Mouse (Mus musculus): ENCODE measurements around the gene Cyp8b1. TPM values are rescaled to one million over a fixed set of nuclear protein-coding genes. Genes with fewer than 3 reads are reported as not detected.

Cyp8b1 gene
- polyA plus RNA-seq, 1 experiment: not detected

- H3K79me2 ChIP-seq (ENCODE audit: control insufficient read depth, insufficient read depth): no peaks in the 10 kb centered on the region
- no peaks in the 10 kb centered on the region for H3K36me3 ChIP-seq (ENCODE audit: control insufficient read depth, insufficient read depth)
- peaks cover 26% of the 10 kb centered on the region for H3K27me3 ChIP-seq (ENCODE audit: control insufficient read depth, insufficient read depth, insufficient read length)
- no peak overlapping the region for H3K4me2 ChIP-seq (ENCODE audit: low read depth)
- no peak overlapping the region for H3K4me3 ChIP-seq
- no peak overlapping the region for H3ac ChIP-seq (ENCODE audit: control insufficient read depth, insufficient read length)
- TF ChIP-seq CEBPB (IDR thresholded peaks at IDR 0.05; ENCODE audit: insufficient read depth, poor library complexity, severe bottlenecking) (no peak), TCF3 (IDR thresholded peaks at IDR 0.05; ENCODE audit: insufficient read length, low read depth) (no peak), REST (IDR thresholded peaks at IDR 0.05; ENCODE audit: insufficient read depth, insufficient read length) (no peak), USF1 (IDR thresholded peaks at IDR 0.05; ENCODE audit: low read depth) (no peak), E2F4 (IDR thresholded peaks at IDR 0.05; ENCODE audit: insufficient read depth) (no peak), TCF12 (IDR thresholded peaks at IDR 0.05; ENCODE audit: insufficient read depth, poor library complexity, severe bottlenecking) (no peak), MAX (IDR thresholded peaks at IDR 0.05; ENCODE audit: low read depth) (no peak), POLR2A (IDR thresholded peaks at IDR 0.05; ENCODE audit: insufficient read length, low read depth) (no peak), POLR2AphosphoS2 (IDR thresholded peaks at IDR 0.05; ENCODE audit: insufficient read length, low read depth) (no peak), MYOD1 (IDR thresholded peaks at IDR 0.05; ENCODE audit: control insufficient read depth in 1 of 3, insufficient read length in 2 of 3, low read depth in 2 of 3) (no peak), SRF (IDR thresholded peaks at IDR 0.05; ENCODE audit: control insufficient read depth, insufficient read length, low read depth) (no peak), MYOG (IDR thresholded peaks at IDR 0.05; ENCODE audit: control insufficient read depth in 1 of 3, insufficient read depth in 1 of 3, insufficient read length in 2 of 3, low read depth in 2 of 3) (no peak)
Observed at GRCm38 (mm10) chr9:121925959-121926358, 9.9 kb upstream of the Cyp8b1 start.

DNA sequence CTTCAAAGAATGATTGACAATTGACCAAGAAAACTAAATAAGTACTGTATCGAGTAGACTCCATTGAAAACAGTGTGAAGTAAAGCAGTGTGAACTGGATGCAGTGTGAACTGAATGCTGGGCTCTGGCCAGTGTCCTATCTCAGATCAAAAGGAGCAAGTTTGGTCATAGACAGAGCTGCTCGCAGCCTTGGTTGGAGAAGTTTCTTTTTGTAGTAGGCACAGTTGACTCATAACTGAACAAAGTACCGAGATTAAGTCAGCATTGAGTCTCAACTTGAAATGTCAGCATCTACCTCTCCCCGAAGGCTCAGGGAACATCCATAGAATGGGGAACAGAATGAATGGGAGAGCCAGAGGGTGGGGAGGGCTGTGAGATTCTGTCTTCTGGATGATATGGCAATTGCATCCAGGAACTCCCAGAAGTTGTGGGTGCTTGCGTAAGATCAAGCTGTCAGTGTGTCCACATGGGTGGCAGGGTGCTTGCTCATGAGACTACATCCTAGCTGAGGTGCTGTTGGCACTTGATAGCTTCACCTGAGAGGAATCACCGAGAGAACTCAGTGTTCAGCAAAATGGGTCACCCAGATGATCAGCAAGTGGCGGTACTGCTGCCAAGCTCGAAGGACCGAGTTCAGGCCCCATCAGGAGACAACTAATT is 8.9 kb upstream of the Cyp8b1 start:
- Histone ChIP-seq H3K27me3 (ENCODE audit: control insufficient read depth, insufficient read depth, insufficient read length) (peaks cover 26% of the 10 kb centered on the region), H3ac (ENCODE audit: control insufficient read depth, insufficient read length) (no peak overlapping the region), H3K4me3 (no peak overlapping the region), H3K4me2 (ENCODE audit: low read depth) (no peak overlapping the region), H3K36me3 (ENCODE audit: control insufficient read depth, insufficient read depth) (no peaks in the 10 kb centered on the region), H3K79me2 (ENCODE audit: control insufficient read depth, insufficient read depth) (no peaks in the 10 kb centered on the region)
- TF ChIP-seq MAX (IDR thresholded peaks at IDR 0.05; ENCODE audit: low read depth): no peak
- no peak for TF ChIP-seq MYOD1 (IDR thresholded peaks at IDR 0.05; ENCODE audit: control insufficient read depth in 1 of 3, insufficient read length in 2 of 3, low read depth in 2 of 3)
- no peak for TF ChIP-seq POLR2AphosphoS2 (IDR thresholded peaks at IDR 0.05; ENCODE audit: insufficient read length, low read depth)
- TF ChIP-seq TCF3 (IDR thresholded peaks at IDR 0.05; ENCODE audit: insufficient read length, low read depth): no peak
- TF ChIP-seq POLR2A (IDR thresholded peaks at IDR 0.05; ENCODE audit: insufficient read length, low read depth): no peak
- TF ChIP-seq MYOG (IDR thresholded peaks at IDR 0.05; ENCODE audit: control insufficient read depth in 1 of 3, insufficient read depth in 1 of 3, insufficient read length in 2 of 3, low read depth in 2 of 3): no peak
- no peak for TF ChIP-seq TCF12 (IDR thresholded peaks at IDR 0.05; ENCODE audit: insufficient read depth, poor library complexity, severe bottlenecking)
- no peak for TF ChIP-seq CEBPB (IDR thresholded peaks at IDR 0.05; ENCODE audit: insufficient read depth, poor library complexity, severe bottlenecking)

DNA sequence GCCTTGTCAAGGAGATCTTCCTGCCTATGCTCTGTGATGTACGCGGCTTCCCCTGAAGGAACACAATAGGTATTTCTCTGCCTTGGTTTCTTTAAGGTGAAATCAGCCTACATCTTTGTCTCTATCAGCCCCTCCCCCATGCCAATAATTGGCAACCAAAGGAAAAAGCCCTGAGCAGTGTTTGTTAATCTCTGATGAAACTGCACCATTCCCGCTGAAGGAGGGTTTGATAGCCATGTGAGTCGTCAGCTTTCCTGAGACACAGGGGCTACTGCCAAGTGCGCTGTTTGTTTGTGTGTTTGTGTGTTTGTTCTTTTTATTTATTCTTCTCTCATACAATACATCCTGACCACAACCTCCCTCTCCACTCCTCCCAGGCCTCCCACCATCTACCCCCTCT is 7.8 kb upstream of the Cyp8b1 start:
- no peaks in the 10 kb centered on the region for H3K79me2 ChIP-seq (ENCODE audit: control insufficient read depth, insufficient read depth)
- H3ac ChIP-seq (ENCODE audit: control insufficient read depth, insufficient read length): no peak overlapping the region
- H3K4me2 ChIP-seq (ENCODE audit: low read depth): no peak overlapping the region
- no peak overlapping the region for H3K4me3 ChIP-seq
- TF ChIP-seq E2F4 (IDR thresholded peaks at IDR 0.05; ENCODE audit: insufficient read depth): no peak
- TF ChIP-seq MYOD1 (IDR thresholded peaks at IDR 0.05; ENCODE audit: control insufficient read depth in 1 of 3, insufficient read length in 2 of 3, low read depth in 2 of 3): no peak
- TF ChIP-seq MAX (IDR thresholded peaks at IDR 0.05; ENCODE audit: low read depth): no peak
- no peak for TF ChIP-seq TCF12 (IDR thresholded peaks at IDR 0.05; ENCODE audit: insufficient read depth, poor library complexity, severe bottlenecking)
- TF ChIP-seq TCF3 (IDR thresholded peaks at IDR 0.05; ENCODE audit: insufficient read length, low read depth): no peak
- no peak for TF ChIP-seq MYOG (IDR thresholded peaks at IDR 0.05; ENCODE audit: control insufficient read depth in 1 of 3, insufficient read depth in 1 of 3, insufficient read length in 2 of 3, low read depth in 2 of 3)
- TF ChIP-seq CEBPB (IDR thresholded peaks at IDR 0.05; ENCODE audit: insufficient read depth, poor library complexity, severe bottlenecking): no peak
- TF ChIP-seq REST (IDR thresholded peaks at IDR 0.05; ENCODE audit: insufficient read depth, insufficient read length): no peak
- TF ChIP-seq SRF (IDR thresholded peaks at IDR 0.05; ENCODE audit: control insufficient read depth, insufficient read length, low read depth): no peak
- no peak for TF ChIP-seq POLR2AphosphoS2 (IDR thresholded peaks at IDR 0.05; ENCODE audit: insufficient read length, low read depth)
- no peak for TF ChIP-seq POLR2A (IDR thresholded peaks at IDR 0.05; ENCODE audit: insufficient read length, low read depth)
- TF ChIP-seq USF1 (IDR thresholded peaks at IDR 0.05; ENCODE audit: low read depth): no peak
- peaks cover 26% of the 10 kb centered on the region for H3K27me3 ChIP-seq (ENCODE audit: control insufficient read depth, insufficient read depth, insufficient read length)
- no peaks in the 10 kb centered on the region for H3K36me3 ChIP-seq (ENCODE audit: control insufficient read depth, insufficient read depth)

DNA sequence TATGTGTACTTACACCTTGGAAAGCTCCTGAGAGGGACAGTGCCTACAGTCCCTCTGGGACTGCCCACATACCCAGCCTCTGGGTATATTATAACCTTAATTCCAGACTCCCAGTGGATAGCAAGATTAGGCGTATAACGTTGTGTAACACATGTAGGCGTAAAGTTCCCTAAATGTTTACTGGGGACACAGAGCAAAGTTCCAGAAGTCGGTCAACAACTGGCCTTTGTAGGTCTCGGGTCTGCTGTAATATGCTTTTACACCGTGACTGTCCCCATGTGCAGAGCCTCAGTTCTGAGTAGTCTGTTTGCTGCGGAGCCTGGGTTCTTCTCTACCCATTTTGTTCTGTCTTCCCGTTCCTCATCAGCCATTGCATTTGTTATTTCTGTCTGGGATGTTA is 7.3 kb upstream of the Cyp8b1 start:
- no peaks in the 10 kb centered on the region for H3K36me3 ChIP-seq (ENCODE audit: control insufficient read depth, insufficient read depth)
- H3ac ChIP-seq (ENCODE audit: control insufficient read depth, insufficient read length): no peak overlapping the region
- peaks cover 26% of the 10 kb centered on the region for H3K27me3 ChIP-seq (ENCODE audit: control insufficient read depth, insufficient read depth, insufficient read length)
- no peak overlapping the region for H3K4me3 ChIP-seq
- TF ChIP-seq TCF3 (IDR thresholded peaks at IDR 0.05; ENCODE audit: insufficient read length, low read depth): no peak
- TF ChIP-seq POLR2A (IDR thresholded peaks at IDR 0.05; ENCODE audit: insufficient read length, low read depth): no peak
- no peak for TF ChIP-seq POLR2AphosphoS2 (IDR thresholded peaks at IDR 0.05; ENCODE audit: insufficient read length, low read depth)
- no peak for TF ChIP-seq E2F4 (IDR thresholded peaks at IDR 0.05; ENCODE audit: insufficient read depth)
- TF ChIP-seq MAX (IDR thresholded peaks at IDR 0.05; ENCODE audit: low read depth): no peak
- TF ChIP-seq SRF (IDR thresholded peaks at IDR 0.05; ENCODE audit: control insufficient read depth, insufficient read length, low read depth): no peak
- H3K4me2 ChIP-seq (ENCODE audit: low read depth): no peak overlapping the region
- H3K79me2 ChIP-seq (ENCODE audit: control insufficient read depth, insufficient read depth): no peaks in the 10 kb centered on the region
